Mouse (Mus musculus) MEL (cell line): ENCODE data around the gene Akr1cl.

Source experiments
- CHD2 ChIP-seq: IDR thresholded peaks from 2 replicates; pipeline ENCODE4 v1.6.1; 2011; ENCODE audit warnings: low read length, improper control_type of control experiment
- CTCF ChIP-seq, 3 experiments: IDR thresholded peaks in 2 of 3; conservative IDR thresholded peaks in 1 of 3; 2 replicates each; pipeline ENCODE4 v1.5.1; 2011 to 2012; ENCODE audit warnings: low read length in 3 of 3, low read depth in 2 of 3, mild to moderate bottlenecking in 2 of 3, improper control_type of control experiment in 1 of 3, inconsistent platforms in 1 of 3, mixed read lengths in 1 of 3, moderate library complexity in 1 of 3; ENCODE audit not compliant: control insufficient read depth in 1 of 3, insufficient read depth in 1 of 3, poor library complexity in 1 of 3, severe bottlenecking in 1 of 3
- EP300 ChIP-seq, 2 experiments: IDR thresholded peaks; 2 replicates each; pipeline ENCODE4 v1.6.1; 2011; ENCODE audit warnings: improper control_type of control experiment in 2 of 2, low read length in 2 of 2, low read depth in 1 of 2, mild to moderate bottlenecking in 1 of 2
- HCFC1 ChIP-seq: IDR thresholded peaks from 2 replicates; pipeline ENCODE4 v1.6.1; 2012; ENCODE audit warnings: low read depth, mild to moderate bottlenecking, inconsistent platforms, low read length, improper control_type of control experiment, moderate library complexity
- KAT2A ChIP-seq: conservative IDR thresholded peaks from 2 replicates; pipeline ENCODE4 v1.6.1; 2012; ENCODE audit warnings: low read depth, low read length, improper control_type of control experiment, inconsistent platforms
- MEF2A ChIP-seq: IDR thresholded peaks from 2 replicates; pipeline ENCODE4 v1.6.1; 2014; ENCODE audit warnings: low read depth, mild to moderate bottlenecking, inconsistent platforms, low read length, improper control_type of control experiment; ENCODE audit not compliant: poor library complexity, insufficient replicate concordance, severe bottlenecking; ENCODE audit errors: extremely low read depth
- MXI1 ChIP-seq: IDR thresholded peaks from 2 replicates; pipeline ENCODE4 v1.6.1; 2011; ENCODE audit warnings: mild to moderate bottlenecking, low read depth, low read length, improper control_type of control experiment
- POLR2A ChIP-seq, 2 experiments: IDR thresholded peaks; 2 replicates each; pipeline ENCODE4 v1.6.1; 2011 to 2012; ENCODE audit warnings: low read length in 2 of 2, mild to moderate bottlenecking in 2 of 2, control low read depth in 1 of 2, improper control_type of control experiment in 1 of 2, low read depth in 1 of 2, moderate library complexity in 1 of 2; ENCODE audit not compliant: control insufficient read depth in 1 of 2, insufficient read depth in 1 of 2, poor library complexity in 1 of 2
- SIN3A ChIP-seq: IDR thresholded peaks from 2 replicates; pipeline ENCODE4 v1.6.1; 2012; ENCODE audit warnings: low read length, improper control_type of control experiment, inconsistent platforms
- ZKSCAN1 ChIP-seq: IDR thresholded peaks from 2 replicates; pipeline ENCODE4 v1.6.1; 2012; ENCODE audit warnings: low read depth, mild to moderate bottlenecking, inconsistent platforms, low read length, improper control_type of control experiment, moderate library complexity

GRCm38 (mm10) chr1:65032641-65033040, at the start of gene Akr1cl:
- TF ChIP-seq CTCF (IDR thresholded peaks at IDR 0.05 in 2 of 3, conservative IDR thresholded peaks at IDR 0.05 in 1 of 3; ENCODE audit: control insufficient read depth in 1 of 3, insufficient read depth in 1 of 3, low read depth in 2 of 3, low read length in 3 of 3, poor library complexity in 1 of 3, severe bottlenecking in 1 of 3): no peak
- no peak for TF ChIP-seq MXI1
- TF ChIP-seq HCFC1: no peak
- no peak for TF ChIP-seq SIN3A
- TF ChIP-seq EP300 (IDR thresholded peaks at IDR 0.05; ENCODE audit: low read depth in 1 of 2, low read length in 2 of 2): no peak
- TF ChIP-seq POLR2A (IDR thresholded peaks at IDR 0.05; ENCODE audit: control insufficient read depth in 1 of 2, insufficient read depth in 1 of 2, low read depth in 1 of 2, low read length in 2 of 2, poor library complexity in 1 of 2): no peak
- no peak for TF ChIP-seq KAT2A
- TF ChIP-seq MEF2A: no peak
- TF ChIP-seq ZKSCAN1: no peak
- TF ChIP-seq CHD2: no peak
